Mouse (Mus musculus): Measurements from ENCODE around the gene Vps11.

DNA sequence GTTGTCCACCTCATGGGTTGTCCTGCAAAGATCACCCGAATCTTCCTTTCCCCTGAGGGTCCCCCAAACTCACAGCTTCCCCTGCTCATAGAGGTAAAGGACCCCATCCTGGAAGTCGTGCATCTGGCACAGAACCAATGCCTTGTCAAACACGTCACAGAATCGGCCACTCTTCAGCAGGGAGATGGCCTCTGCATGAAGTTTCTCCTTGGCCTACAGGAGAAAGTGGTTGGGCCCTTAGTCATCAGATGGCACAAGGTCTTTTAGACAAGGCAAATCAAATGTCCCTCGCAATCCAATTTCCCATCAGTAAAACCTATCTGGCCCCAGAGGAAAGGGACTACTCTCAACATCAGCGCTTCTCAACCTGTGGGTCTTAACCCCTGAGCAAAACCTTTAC is 8.3 kb downstream of the Vps11 start:
- no peak for TF ChIP-seq CTCF (IDR thresholded peaks at IDR 0.05; ENCODE audit: extremely low read depth, insufficient read depth, low read length)
- no peak for TF ChIP-seq POLR2A (IDR thresholded peaks at IDR 0.05; ENCODE audit: extremely low read depth, insufficient read depth, low read length)
